Mouse (Mus musculus): Measurements from ENCODE around the gene Scrt2. TPM values are rescaled to one million over a fixed set of nuclear protein-coding genes. Genes with fewer than 3 reads are reported as not detected.
A peak's percentile ranks its signal among the peaks of the same experiment; 100 is the strongest.

Scrt2 gene
- polyA plus RNA-seq, 1 experiment, result 0.21 TPM

GRCm38 (mm10) chr2:152069434-152069786 is 11.9 kb upstream of the Scrt2 start:
- Histone ChIP-seq H3K4me1 (ENCODE audit: control insufficient read depth, insufficient read depth, low read length) (no peaks in the 10 kb centered on the region), H3K27ac (ENCODE audit: control insufficient read depth, insufficient read depth, low read depth, low read length) (no peak overlapping the region), H3K36me3 (ENCODE audit: control insufficient read depth, insufficient read depth, low read length) (no peaks in the 10 kb centered on the region), H3K4me3 (ENCODE audit: control insufficient read depth, low read depth, low read length) (no peak overlapping the region), H3K27me3 (ENCODE audit: control insufficient read depth, insufficient read depth, low read length) (no peaks in the 10 kb centered on the region)
- TF ChIP-seq CTCF (IDR thresholded peaks at IDR 0.05; ENCODE audit: control insufficient read depth, insufficient read depth, insufficient replicate concordance, low read depth, low read length) (no peak), POLR2A (IDR thresholded peaks at IDR 0.05; ENCODE audit: control insufficient read depth, low read depth, low read length) (no peak)

GRCm38 (mm10) chr2:152069941-152070340 is 11.4 kb upstream of the Scrt2 start:
- Histone ChIP-seq H3K4me3 (ENCODE audit: control insufficient read depth, low read depth, low read length) (no peak overlapping the region), H3K27ac (ENCODE audit: control insufficient read depth, insufficient read depth, low read depth, low read length) (no peak overlapping the region), H3K36me3 (ENCODE audit: control insufficient read depth, insufficient read depth, low read length) (no peaks in the 10 kb centered on the region), H3K4me1 (ENCODE audit: control insufficient read depth, insufficient read depth, low read length) (no peaks in the 10 kb centered on the region), H3K27me3 (ENCODE audit: control insufficient read depth, insufficient read depth, low read length) (no peaks in the 10 kb centered on the region)
- TF ChIP-seq CTCF (IDR thresholded peaks at IDR 0.05; ENCODE audit: control insufficient read depth, insufficient read depth, insufficient replicate concordance, low read depth, low read length) (no peak), POLR2A (IDR thresholded peaks at IDR 0.05; ENCODE audit: control insufficient read depth, low read depth, low read length) (no peak)

- Histone ChIP-seq H3K36me3 (ENCODE audit: control insufficient read depth, insufficient read depth, low read length) (no peaks in the 10 kb centered on the region), H3K4me1 (ENCODE audit: control insufficient read depth, insufficient read depth, low read length) (peaks cover 3% of the 10 kb centered on the region), H3K27me3 (ENCODE audit: control insufficient read depth, insufficient read depth, low read length) (no peaks in the 10 kb centered on the region), H3K27ac (ENCODE audit: control insufficient read depth, insufficient read depth, low read depth, low read length) (no peak overlapping the region), H3K4me3 (ENCODE audit: control insufficient read depth, low read depth, low read length) (no peak overlapping the region)
- TF ChIP-seq POLR2A (IDR thresholded peaks at IDR 0.05; ENCODE audit: control insufficient read depth, low read depth, low read length), result no peak
- no peak for TF ChIP-seq CTCF (IDR thresholded peaks at IDR 0.05; ENCODE audit: control insufficient read depth, insufficient read depth, insufficient replicate concordance, low read depth, low read length)
Observed at GRCm38 (mm10) chr2:152074521-152074920, 6.8 kb upstream of the Scrt2 start.

- H3K36me3 ChIP-seq (ENCODE audit: control insufficient read depth, insufficient read depth, low read length), result no peaks in the 10 kb centered on the region
- H3K4me1 ChIP-seq (ENCODE audit: control insufficient read depth, insufficient read depth, low read length), result peaks cover 5% of the 10 kb centered on the region
- TF ChIP-seq POLR2A (IDR thresholded peaks at IDR 0.05; ENCODE audit: control insufficient read depth, low read depth, low read length), result no peak
- TF ChIP-seq CTCF (IDR thresholded peaks at IDR 0.05; ENCODE audit: control insufficient read depth, insufficient read depth, insufficient replicate concordance, low read depth, low read length), result no peak
- no peaks in the 10 kb centered on the region for H3K27me3 ChIP-seq (ENCODE audit: control insufficient read depth, insufficient read depth, low read length)
- no peak overlapping the region for H3K4me3 ChIP-seq (ENCODE audit: control insufficient read depth, low read depth, low read length)
- H3K27ac ChIP-seq (ENCODE audit: control insufficient read depth, insufficient read depth, low read depth, low read length), result no peak overlapping the region
Observed at GRCm38 (mm10) chr2:152075294-152075889, 5.9 kb upstream of the Scrt2 start.

- TF ChIP-seq POLR2A (IDR thresholded peaks at IDR 0.05; ENCODE audit: control insufficient read depth, low read depth, low read length) (no peak), CTCF (IDR thresholded peaks at IDR 0.05; ENCODE audit: control insufficient read depth, insufficient read depth, insufficient replicate concordance, low read depth, low read length) (no peak)
- Histone ChIP-seq H3K27me3 (ENCODE audit: control insufficient read depth, insufficient read depth, low read length) (no peaks in the 10 kb centered on the region), H3K4me1 (ENCODE audit: control insufficient read depth, insufficient read depth, low read length) (peaks cover 14% of the 10 kb centered on the region)
Observed at GRCm38 (mm10) chr2:152077337-152077736, 4.0 kb upstream of the Scrt2 start.

DNA sequence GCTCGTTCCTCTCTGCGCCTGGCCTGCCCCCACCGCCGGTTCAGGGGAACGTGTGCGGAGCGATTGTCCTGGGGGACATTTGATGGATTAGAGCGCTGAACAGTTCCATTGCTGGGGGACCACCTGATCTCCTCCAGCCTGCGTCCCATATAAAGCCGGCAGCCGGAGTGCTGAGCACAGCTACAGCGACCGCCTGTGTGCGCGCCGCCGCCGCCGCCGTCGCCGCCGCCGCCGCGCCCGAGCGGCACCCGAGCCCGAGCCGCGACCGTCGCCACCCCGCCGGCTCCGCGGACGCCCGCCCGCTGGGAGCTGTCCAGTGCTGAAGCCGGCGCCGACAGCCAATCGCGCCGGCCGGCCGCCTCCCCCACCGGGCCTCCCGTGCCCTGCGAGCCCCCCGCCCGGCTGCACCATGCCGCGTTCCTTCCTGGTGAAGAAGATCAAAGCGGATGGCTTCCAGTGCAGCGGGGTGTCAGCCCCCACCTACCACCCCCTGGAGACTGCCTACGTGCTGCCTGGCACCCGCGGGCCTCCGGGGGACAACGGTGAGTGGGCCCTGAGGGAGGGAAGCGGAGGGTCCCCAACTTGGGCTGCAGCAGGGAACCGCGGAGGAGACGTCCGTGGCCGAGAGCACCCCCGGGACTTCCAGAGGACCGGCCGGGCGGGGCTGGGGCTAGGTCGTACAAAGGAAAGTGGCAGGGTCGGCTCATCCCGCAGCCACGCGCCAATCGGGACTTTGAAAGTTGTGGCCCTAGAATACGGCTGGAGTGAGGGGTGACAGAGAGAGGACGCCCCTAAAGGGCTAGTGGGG is 516 bp downstream of the Scrt2 start:
- H3K27me3 ChIP-seq (ENCODE audit: control insufficient read depth, insufficient read depth, low read length), result no peaks in the 10 kb centered on the region
- H3K27ac ChIP-seq (ENCODE audit: control insufficient read depth, insufficient read depth, low read depth, low read length), result no peak overlapping the region
- H3K36me3 ChIP-seq (ENCODE audit: control insufficient read depth, insufficient read depth, low read length), result no peaks in the 10 kb centered on the region
- H3K4me3 ChIP-seq (ENCODE audit: control insufficient read depth, low read depth, low read length), result peak overlapping the region; percentile 59
- no peak for TF ChIP-seq POLR2A (IDR thresholded peaks at IDR 0.05; ENCODE audit: control insufficient read depth, low read depth, low read length)
- TF ChIP-seq CTCF (IDR thresholded peaks at IDR 0.05; ENCODE audit: control insufficient read depth, insufficient read depth, insufficient replicate concordance, low read depth, low read length), result no peak
- H3K4me1 ChIP-seq (ENCODE audit: control insufficient read depth, insufficient read depth, low read length), result peaks cover 12% of the 10 kb centered on the region

More at GRCm38 (mm10) chr2:152077337-152077736, 4.0 kb upstream of the Scrt2 start:
- H3K4me3 ChIP-seq (ENCODE audit: control insufficient read depth, low read depth, low read length), result no peak overlapping the region
- H3K27ac ChIP-seq (ENCODE audit: control insufficient read depth, insufficient read depth, low read depth, low read length), result no peak overlapping the region
- H3K36me3 ChIP-seq (ENCODE audit: control insufficient read depth, insufficient read depth, low read length), result no peaks in the 10 kb centered on the region

DNA sequence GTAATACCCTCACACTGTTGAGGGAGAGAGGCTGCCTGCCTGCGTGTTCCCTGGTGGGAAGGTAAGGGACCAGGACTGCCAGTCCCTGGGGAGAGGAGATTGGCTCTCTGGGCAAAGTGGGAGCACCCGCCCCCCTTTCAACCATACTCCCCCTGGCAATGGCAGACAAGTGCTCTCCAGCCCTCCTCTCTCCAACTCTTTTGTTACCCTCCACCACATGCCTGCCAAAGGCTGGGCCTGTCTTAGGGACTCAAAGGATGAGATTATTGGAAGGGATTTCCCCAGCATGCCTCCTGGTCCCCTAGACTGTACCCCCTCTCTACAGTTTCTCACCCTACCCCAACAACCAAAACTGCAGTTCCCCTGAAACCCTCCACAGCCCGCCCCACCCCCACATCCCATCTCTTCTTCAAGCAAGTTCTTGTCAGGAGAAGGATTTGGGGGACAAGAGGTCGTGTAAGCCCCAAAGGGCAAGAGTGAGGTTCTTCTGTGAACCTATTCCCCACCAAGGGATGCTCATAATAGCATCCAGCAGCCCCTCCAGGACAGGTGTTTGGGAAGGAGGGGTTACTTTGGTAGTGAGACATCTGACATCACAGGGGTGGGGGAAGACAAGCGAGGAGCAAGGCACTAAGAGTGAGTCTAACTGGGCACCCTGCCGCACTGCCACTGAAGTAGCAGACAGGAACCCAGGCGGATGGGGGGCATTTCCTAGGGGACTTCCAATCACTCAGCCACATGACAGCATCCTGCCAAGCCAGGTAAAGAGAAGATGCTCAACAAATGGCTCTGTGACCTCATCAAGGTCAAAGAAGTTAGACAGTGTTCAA is 1.3 kb downstream of the Scrt2 start:
- no peaks in the 10 kb centered on the region for H3K36me3 ChIP-seq (ENCODE audit: control insufficient read depth, insufficient read depth, low read length)
- H3K27me3 ChIP-seq (ENCODE audit: control insufficient read depth, insufficient read depth, low read length), result no peaks in the 10 kb centered on the region
- no peak overlapping the region for H3K4me3 ChIP-seq (ENCODE audit: control insufficient read depth, low read depth, low read length)
- TF ChIP-seq POLR2A (IDR thresholded peaks at IDR 0.05; ENCODE audit: control insufficient read depth, low read depth, low read length) (no peak), CTCF (IDR thresholded peaks at IDR 0.05; ENCODE audit: control insufficient read depth, insufficient read depth, insufficient replicate concordance, low read depth, low read length) (no peak)
- peaks cover 12% of the 10 kb centered on the region for H3K4me1 ChIP-seq (ENCODE audit: control insufficient read depth, insufficient read depth, low read length)
- no peak overlapping the region for H3K27ac ChIP-seq (ENCODE audit: control insufficient read depth, insufficient read depth, low read depth, low read length)
